Mouse (Mus musculus): Measurements from ENCODE around the gene Jak3. TPM values are rescaled to one million over a fixed set of nuclear protein-coding genes. Genes with fewer than 3 reads are reported as not detected.
A peak's percentile ranks its signal among the peaks of the same experiment; 100 is the strongest.
"Not testable (repeated sequence)": the region's sequence is repeated elsewhere in the genome, so short reads cannot be mapped to it uniquely, and the experiment has no call there.

Jak3 gene
- polyA plus RNA-seq, 1 experiment from 2014 or later = 3.5 TPM

DNA sequence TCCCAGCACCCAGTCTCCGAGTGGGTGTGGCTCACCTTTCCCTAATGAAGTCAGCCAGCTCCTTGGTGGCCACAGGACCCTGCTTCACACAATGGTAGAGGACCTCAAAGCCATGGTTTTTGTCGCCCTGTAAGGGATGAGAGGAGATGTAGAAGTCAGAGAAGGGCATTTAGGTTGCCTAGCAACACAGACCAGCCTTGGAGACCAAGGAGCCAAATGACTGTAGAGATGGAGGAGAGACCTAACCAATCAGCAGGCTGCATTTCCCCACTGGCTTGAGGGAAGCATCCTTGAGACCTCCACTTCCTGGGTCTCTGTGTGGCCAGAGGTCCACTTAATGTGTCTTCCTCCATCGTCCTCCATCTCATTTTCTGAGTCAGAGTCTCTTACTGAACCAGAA lies 42.2 kb downstream of the Jak3 start:
- Histone ChIP-seq H3K27ac (peak overlapping the region; percentile 89; the same call in 1 of the 2 replicates), H3K36me3 (peaks cover 47% of the 10 kb centered on the region), H3K27me3 (no peaks in the 10 kb centered on the region), H3K9me3 (no peaks in the 10 kb centered on the region), H3K4me3 (no peak overlapping the region), H3K9ac (no peak overlapping the region), H3K4me1 (replicated peaks) (peaks cover 56% of the 10 kb centered on the region), H3K4me2 (no peak overlapping the region)
- WGBS = 23% methylated on average over 3 of the region's 3 CpGs
- no peak for ATAC-seq (ENCODE audit: low FRiP score)

GRCm38 (mm10) chr8:71719218-71719617 lies 43.1 kb downstream of the Jak3 start:
- whole genome bisulfite sequencing = 46% methylated on average over 4 of the region's 4 CpGs
- Histone ChIP-seq H3K4me1 (replicated peaks) (peaks cover 65% of the 10 kb centered on the region), H3K4me3 (no peak overlapping the region), H3K4me2 (0 out of 2 replicates have a peak overlapping the region, but pooled peaks have one; percentile 34), H3K36me3 (peaks cover 39% of the 10 kb centered on the region), H3K27ac (peak overlapping the region; percentile 89), H3K27me3 (no peaks in the 10 kb centered on the region), H3K9me3 (no peaks in the 10 kb centered on the region), H3K9ac (peak overlapping the region; percentile 43; the same call in 1 of the 2 replicates)
- peak; percentile 16 for ATAC-seq (ENCODE audit: low FRiP score)

- H3K27ac ChIP-seq = peak overlapping the region; percentile 89
- no peaks in the 10 kb centered on the region for H3K9me3 ChIP-seq
- peaks cover 73% of the 10 kb centered on the region for H3K4me1 ChIP-seq (replicated peaks)
- ATAC-seq (ENCODE audit: low FRiP score) = peak; percentile 82
- peak overlapping the region; percentile 34 for H3K4me2 ChIP-seq
- 25% methylated on average over 7 of the region's 7 CpGs for WGBS
- H3K36me3 ChIP-seq = peaks cover 32% of the 10 kb centered on the region
- peak overlapping the region; percentile 43; the same call in 1 of the 2 replicates for H3K9ac ChIP-seq
- H3K27me3 ChIP-seq = no peaks in the 10 kb centered on the region
- H3K4me3 ChIP-seq = 0 out of 2 replicates have a peak overlapping the region, but pooled peaks have one; percentile 10
Observed at GRCm38 (mm10) chr8:71719928-71720457, 43.9 kb downstream of the Jak3 start.

- no peaks in the 10 kb centered on the region for H3K27me3 ChIP-seq
- ATAC-seq (ENCODE audit: low FRiP score) = no peak
Observed at GRCm38 (mm10) chr8:71723047-71723551, 47.0 kb downstream of the Jak3 start.

DNA sequence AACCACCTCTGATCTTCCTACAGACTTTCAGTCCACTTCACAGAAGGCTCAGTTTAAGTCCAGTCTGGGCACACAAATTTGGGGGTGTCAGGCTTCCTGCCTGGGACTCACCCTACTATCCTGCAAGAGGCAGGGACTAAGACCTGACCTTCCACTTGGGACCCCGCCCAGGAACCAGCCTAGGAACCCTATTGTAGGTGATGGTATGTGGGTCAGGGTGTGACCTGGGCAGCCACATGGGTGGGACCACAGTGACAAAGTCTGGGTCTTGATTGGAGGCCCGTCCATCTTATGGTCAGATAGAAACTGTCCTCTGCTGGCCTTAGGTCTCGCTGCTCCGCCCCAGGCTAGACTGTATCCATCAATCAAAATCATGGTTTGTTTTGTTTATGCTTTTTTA lies 48.3 kb downstream of the Jak3 start:
- peaks cover 71% of the 10 kb centered on the region for H3K4me1 ChIP-seq (replicated peaks)
- ATAC-seq (ENCODE audit: low FRiP score) = no peak
- 69% methylated on average over 4 of the region's 4 CpGs for WGBS
- H3K9me3 ChIP-seq = no peaks in the 10 kb centered on the region
- H3K36me3 ChIP-seq = no peaks in the 10 kb centered on the region
- peak overlapping the region; percentile 77 for H3K4me3 ChIP-seq
- H3K27ac ChIP-seq = no peak overlapping the region
- H3K9ac ChIP-seq = peak overlapping the region; percentile 91
- H3K27me3 ChIP-seq = no peaks in the 10 kb centered on the region
- peak overlapping the region; percentile 82 for H3K4me2 ChIP-seq

More at GRCm38 (mm10) chr8:71723047-71723551, 47.0 kb downstream of the Jak3 start:
- Histone ChIP-seq H3K36me3 (peaks cover 3% of the 10 kb centered on the region), H3K9me3 (no peaks in the 10 kb centered on the region), H3K9ac (no peak overlapping the region), H3K4me1 (replicated peaks) (peaks cover 75% of the 10 kb centered on the region), H3K27ac (no peak overlapping the region), H3K4me3 (no peak overlapping the region), H3K4me2 (no peak overlapping the region)
- WGBS = 64% methylated on average over 14 of the region's 14 CpGs

GRCm38 (mm10) chr8:71725122-71725924 lies 49.2 kb downstream of the Jak3 start, which contains the start of gene Fcho1:
TSS of gene Fcho1 (minus strand) at chr8:71725716.
- H3K36me3 ChIP-seq = no peaks in the 10 kb centered on the region
- H3K27ac ChIP-seq = peak within 1 kb of the TSS; percentile 66
- H3K4me1 ChIP-seq (replicated peaks) = peaks cover 63% of the 10 kb centered on the region
- peaks cover 3% of the 10 kb centered on the region; the same call in 1 of the 2 replicates for H3K27me3 ChIP-seq
- H3K9ac ChIP-seq = peak within 1 kb of the TSS; percentile 91
- peak within 1 kb of the TSS; percentile 77 for H3K4me3 ChIP-seq
- under 1% methylated on average over 37 of the region's 54 CpGs for WGBS
- peak; percentile 83 for ATAC-seq (ENCODE audit: low FRiP score)
- H3K9me3 ChIP-seq = no peaks in the 10 kb centered on the region
- H3K4me2 ChIP-seq = peak within 1 kb of the TSS; percentile 82

GRCm38 (mm10) chr8:71728240-71728785 lies 52.2 kb downstream of the Jak3 start:
- H3K27me3 ChIP-seq = peaks cover 9% of the 10 kb centered on the region; the same call in 1 of the 2 replicates
- H3K4me1 ChIP-seq (replicated peaks) = peaks cover 33% of the 10 kb centered on the region
- ATAC-seq (ENCODE audit: low FRiP score) = peak; percentile 55
- peak overlapping the region; percentile 89 for H3K27ac ChIP-seq
- no peaks in the 10 kb centered on the region for H3K9me3 ChIP-seq
- H3K4me2 ChIP-seq = peak overlapping the region; percentile 65
- 7% methylated on average over 20 of the region's 21 CpGs for WGBS
- no peaks in the 10 kb centered on the region for H3K36me3 ChIP-seq
- H3K9ac ChIP-seq = peak overlapping the region; percentile 71
- H3K4me3 ChIP-seq = peak overlapping the region; percentile 39

DNA sequence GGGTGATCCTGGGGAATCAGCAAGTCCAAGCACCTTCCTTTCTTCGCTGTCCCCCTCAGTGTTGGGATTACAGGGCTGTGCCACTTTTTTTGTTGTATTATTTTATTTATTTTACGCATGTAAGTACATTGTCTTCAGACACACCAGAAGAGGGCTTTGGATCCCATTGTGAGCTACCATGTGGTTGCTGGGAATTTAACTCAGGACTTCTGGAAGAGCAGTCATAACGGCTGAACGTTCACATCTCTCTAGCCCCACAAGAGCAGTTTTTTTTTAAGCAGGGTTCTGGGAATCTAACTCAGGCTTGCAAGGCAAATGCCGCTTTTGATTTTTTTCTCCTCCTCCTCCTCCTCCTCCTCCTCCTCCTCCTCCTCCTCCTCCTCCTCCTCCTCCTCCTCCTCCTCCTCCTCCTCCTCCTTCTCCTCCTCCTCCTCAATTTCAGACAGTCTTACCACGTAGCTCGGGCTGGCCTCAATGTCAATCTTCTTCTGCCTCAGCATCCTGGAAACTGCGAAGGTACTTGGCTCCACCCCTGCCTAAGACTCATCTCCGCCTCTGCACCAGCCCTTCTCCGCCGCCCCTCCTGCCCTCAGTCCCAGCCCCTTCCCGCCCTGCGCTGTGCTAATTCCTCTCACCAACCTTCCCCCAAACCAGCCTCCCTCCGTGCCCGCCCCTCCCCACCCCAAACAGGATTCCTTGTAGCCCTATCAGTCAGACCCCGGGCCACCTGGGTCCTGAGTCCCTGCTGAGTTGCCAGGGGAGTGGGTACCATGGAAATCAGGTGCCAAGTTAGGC lies 52.9 kb downstream of the Jak3 start:
- Histone ChIP-seq H3K4me2 (peak overlapping the region; percentile 65), H3K4me3 (peak overlapping the region; percentile 39), H3K36me3 (no peaks in the 10 kb centered on the region), H3K4me1 (replicated peaks) (peaks cover 27% of the 10 kb centered on the region), H3K27ac (peak overlapping the region; percentile 89), H3K9ac (peak overlapping the region; percentile 71), H3K9me3 (no peaks in the 10 kb centered on the region), H3K27me3 (peaks cover 9% of the 10 kb centered on the region; the same call in 1 of the 2 replicates)
- no peak for ATAC-seq (ENCODE audit: low FRiP score)
- WGBS = 4% methylated on average over 14 of the region's 16 CpGs

DNA sequence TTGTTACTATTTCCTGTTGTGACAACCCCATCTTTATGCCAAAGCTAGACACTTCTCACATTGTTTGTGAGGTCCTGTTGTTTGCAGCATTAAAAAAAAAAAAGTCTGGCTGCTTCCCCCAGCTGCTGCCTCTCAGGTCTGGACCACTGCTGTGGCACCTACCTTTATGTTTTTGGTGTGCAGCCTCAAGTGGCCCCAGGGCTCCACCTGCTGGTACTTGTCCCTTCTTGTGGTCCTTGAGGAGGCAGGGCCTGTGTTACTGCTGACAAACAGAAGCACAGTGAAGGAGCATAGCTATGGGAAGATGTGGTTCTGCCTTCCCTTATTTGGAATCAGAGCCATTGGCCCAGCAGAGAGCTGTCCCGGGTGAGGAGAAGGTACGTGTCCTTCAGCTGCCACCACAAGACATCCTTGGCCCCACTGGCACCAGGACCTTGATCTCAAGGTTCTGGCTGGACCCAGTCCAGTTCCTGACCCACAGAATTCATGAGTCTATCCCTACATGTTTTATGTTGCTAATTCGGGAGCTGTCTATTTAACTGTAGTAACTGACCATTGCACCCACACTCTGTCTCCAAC lies 55.6 kb downstream of the Jak3 start:
- H3K9ac ChIP-seq = no peak overlapping the region
- no peak for ATAC-seq (ENCODE audit: low FRiP score)
- no peak overlapping the region for H3K27ac ChIP-seq
- peaks cover 10% of the 10 kb centered on the region for H3K4me1 ChIP-seq (replicated peaks)
- H3K9me3 ChIP-seq = no peaks in the 10 kb centered on the region
- H3K27me3 ChIP-seq = peaks cover 9% of the 10 kb centered on the region; the same call in 1 of the 2 replicates
- 59% methylated on average over 3 of the region's 3 CpGs for WGBS
- H3K36me3 ChIP-seq = no peaks in the 10 kb centered on the region
- no peak overlapping the region for H3K4me2 ChIP-seq
- H3K4me3 ChIP-seq = no peak overlapping the region

- not testable (repeated sequence) for H3K4me3 ChIP-seq; H3K9ac ChIP-seq; H3K4me1 ChIP-seq (replicated peaks); H3K9me3 ChIP-seq; H3K36me3 ChIP-seq; ATAC-seq (ENCODE audit: low FRiP score); H3K4me2 ChIP-seq; H3K27ac ChIP-seq
- 0 out of 2 replicates have a peak, but pooled peaks cover 11% of the 10 kb centered on the region for H3K27me3 ChIP-seq
Observed at GRCm38 (mm10) chr8:71738316-71738715, 62.2 kb downstream of the Jak3 start.
